Mouse (Mus musculus) forebrain, embryonic 16.5 days (tissue): Measurements from ENCODE around the gene Frat1. TPM values are rescaled to one million over a fixed set of nuclear protein-coding genes. Genes with fewer than 3 reads are reported as not detected.
A peak's percentile ranks its signal among the peaks of the same experiment; 100 is the strongest.

Experiments
- ATAC-seq: fragments of 200-750 bp; cut with Nextera tagmentation; 2 replicates; pipeline ENCODE4 v1.8.0; 2017; ENCODE audit warnings: mild to moderate bottlenecking, moderate library complexity
- H3K27ac ChIP-seq: fragments of 300-500 bp; sonication (generic); 2 replicates; pipeline ENCODE4 v1.5.1; 2014; ENCODE audit warnings: low read length, control low read depth
- H3K27me3 ChIP-seq: fragments of 300-500 bp; sonication (generic); replicated peaks from 2 replicates; pipeline ENCODE4 v1.6.1; 2014; ENCODE audit warnings: low read length; ENCODE audit not compliant: control insufficient read depth, insufficient read depth
- H3K36me3 ChIP-seq: fragments of 300-500 bp; sonication (generic); 2 replicates; pipeline ENCODE4 v1.6.1; 2014; ENCODE audit not compliant: control insufficient read depth, insufficient read depth
- H3K4me1 ChIP-seq: fragments of 300-500 bp; sonication (generic); replicated peaks from 2 replicates; pipeline ENCODE4 v1.6.1; 2014; ENCODE audit warnings: low read length; ENCODE audit not compliant: control insufficient read depth, insufficient read depth
- H3K4me2 ChIP-seq: fragments of 300-500 bp; sonication (generic); 2 replicates; pipeline ENCODE4 v1.6.1; 2014; ENCODE audit warnings: mild to moderate bottlenecking, low read length, control low read depth
- H3K4me3 ChIP-seq: fragments of 300-500 bp; sonication (generic); replicated peaks from 2 replicates; pipeline ENCODE4 v1.5.1; 2014; ENCODE audit warnings: mild to moderate bottlenecking, low read length, control low read depth
- H3K9ac ChIP-seq: fragments of 300-500 bp; sonication (generic); replicated peaks from 2 replicates; pipeline ENCODE4 v1.6.1; 2014; ENCODE audit warnings: low read depth, low read length, control low read depth
- H3K9me3 ChIP-seq: fragments of 300-500 bp; sonication (generic); 2 replicates; pipeline ENCODE4 v1.6.1; 2016; ENCODE audit warnings: low read length; ENCODE audit not compliant: control insufficient read depth
- WGBS: fragments of 180-500 bp; shearing (Covaris S2); extraction: QIAGEN DNeasy Blood & Tissue Kit; methylation state at CpG from one replicate; pipeline ENCODE4 v1.1.7; 2014; 5-methylcytosine and 5-hydroxymethylcytosine counted together
- polyA plus RNA-seq: library from polyadenylated mRNA; unstranded; fragments of >200 nt; fragmentation: Nextera tagmentation; extraction: Ambion mirVana; gene quantifications from 2 replicates; pipeline ENCODE4 v1.2.1, GENCODE M21; 2015

The Frat1 gene
- polyA plus RNA-seq, 1 experiment from 2014 or later: 31.9 TPM

- Histone ChIP-seq H3K4me2 (peak overlapping the region; percentile 82), H3K27me3 (no peaks in the 10 kb centered on the region), H3K4me3 (peak overlapping the region; percentile 79), H3K9me3 (no peaks in the 10 kb centered on the region), H3K27ac (peak overlapping the region; percentile 78), H3K9ac (peak overlapping the region; percentile 56), H3K36me3 (no peaks in the 10 kb centered on the region), H3K4me1 (peaks cover 29% of the 10 kb centered on the region)
- 61% methylated on average over 3 of the region's 3 CpGs for WGBS
- ATAC-seq: no peak
Observed at GRCm38 (mm10) chr19:41828941-41829340, 829 bp upstream of the Frat1 start.

GRCm38 (mm10) chr19:41830106-41831031 lies 599 bp downstream of the Frat1 start:
- H3K4me2 ChIP-seq: peak overlapping the region; percentile 82
- peak overlapping the region; percentile 98 for H3K27ac ChIP-seq
- H3K9ac ChIP-seq: peak overlapping the region; percentile 81
- H3K4me3 ChIP-seq: peak overlapping the region; percentile 79
- ATAC-seq: peak; percentile 57
- H3K4me1 ChIP-seq: peaks cover 34% of the 10 kb centered on the region
- H3K36me3 ChIP-seq: no peaks in the 10 kb centered on the region
- under 1% methylated on average over 103 of the region's 112 CpGs for WGBS
- no peaks in the 10 kb centered on the region for H3K27me3 ChIP-seq
- H3K9me3 ChIP-seq: no peaks in the 10 kb centered on the region

- Histone ChIP-seq H3K4me3 (peak overlapping the region; percentile 79), H3K9me3 (no peaks in the 10 kb centered on the region), H3K27ac (peak overlapping the region; percentile 98), H3K27me3 (no peaks in the 10 kb centered on the region), H3K36me3 (no peaks in the 10 kb centered on the region), H3K9ac (peak overlapping the region; percentile 81), H3K4me1 (peaks cover 41% of the 10 kb centered on the region), H3K4me2 (peak overlapping the region; percentile 82)
- no peak for ATAC-seq
- under 1% methylated on average over 19 of the region's 19 CpGs for WGBS
Observed at GRCm38 (mm10) chr19:41831101-41831570, 1.4 kb downstream of the Frat1 start.

- Histone ChIP-seq H3K27me3 (no peaks in the 10 kb centered on the region), H3K27ac (peak overlapping the region; percentile 82), H3K4me1 (peaks cover 45% of the 10 kb centered on the region), H3K36me3 (no peaks in the 10 kb centered on the region), H3K4me3 (peak overlapping the region; percentile 79), H3K9me3 (no peaks in the 10 kb centered on the region), H3K4me2 (peak overlapping the region; percentile 82), H3K9ac (peak overlapping the region; percentile 81)
- no peak for ATAC-seq
- WGBS: 7% methylated on average over 14 of the region's 14 CpGs
Observed at GRCm38 (mm10) chr19:41831718-41832391, 2.1 kb downstream of the Frat1 start.

GRCm38 (mm10) chr19:41832501-41833201 lies 2.9 kb downstream of the Frat1 start:
- WGBS: 41% methylated on average over 13 of the region's 13 CpGs
- peaks cover 45% of the 10 kb centered on the region for H3K4me1 ChIP-seq
- H3K9me3 ChIP-seq: no peaks in the 10 kb centered on the region
- H3K27me3 ChIP-seq: no peaks in the 10 kb centered on the region
- H3K4me3 ChIP-seq: peak overlapping the region; percentile 79
- no peaks in the 10 kb centered on the region for H3K36me3 ChIP-seq
- peak overlapping the region; percentile 82 for H3K27ac ChIP-seq
- peak overlapping the region; percentile 82 for H3K4me2 ChIP-seq
- ATAC-seq: no peak
- peak overlapping the region; percentile 81 for H3K9ac ChIP-seq

GRCm38 (mm10) chr19:41835407-41835806 lies 5.6 kb downstream of the Frat1 start:
- H3K4me2 ChIP-seq: peak overlapping the region; percentile 47
- H3K4me1 ChIP-seq: peaks cover 43% of the 10 kb centered on the region
- H3K9me3 ChIP-seq: no peaks in the 10 kb centered on the region
- ATAC-seq: no peak
- H3K9ac ChIP-seq: no peak overlapping the region
- H3K27ac ChIP-seq: peak overlapping the region; percentile 60; the same call in 1 of the 2 replicates
- H3K27me3 ChIP-seq: no peaks in the 10 kb centered on the region
- H3K36me3 ChIP-seq: no peaks in the 10 kb centered on the region
- WGBS: 26% methylated on average over 6 of the region's 6 CpGs
- no peak overlapping the region for H3K4me3 ChIP-seq

- Histone ChIP-seq H3K9ac (no peak overlapping the region; the same call in 1 of the 2 replicates), H3K4me2 (peak overlapping the region; percentile 47), H3K27me3 (no peaks in the 10 kb centered on the region), H3K9me3 (no peaks in the 10 kb centered on the region), H3K27ac (peak overlapping the region; percentile 80), H3K4me3 (peak overlapping the region; percentile 13; the same call in 1 of the 2 replicates), H3K36me3 (no peaks in the 10 kb centered on the region), H3K4me1 (peaks cover 41% of the 10 kb centered on the region)
- 0% methylated on average over 6 of the region's 6 CpGs for WGBS
- peak; percentile 91 for ATAC-seq
Observed at GRCm38 (mm10) chr19:41835816-41836215, 6.0 kb downstream of the Frat1 start.

- no peak overlapping the region for H3K27ac ChIP-seq
- H3K4me3 ChIP-seq: no peak overlapping the region
- 46% methylated on average over 3 of the region's 3 CpGs for WGBS
- no peaks in the 10 kb centered on the region for H3K9me3 ChIP-seq
- H3K4me1 ChIP-seq: peaks cover 36% of the 10 kb centered on the region
- no peaks in the 10 kb centered on the region for H3K36me3 ChIP-seq
- H3K4me2 ChIP-seq: no peak overlapping the region
- no peak overlapping the region for H3K9ac ChIP-seq
- ATAC-seq: no peak
- no peaks in the 10 kb centered on the region for H3K27me3 ChIP-seq
Observed at GRCm38 (mm10) chr19:41836719-41837118, 6.9 kb downstream of the Frat1 start.
